Mouse (Mus musculus): ENCODE results near the gene Htra3.

GRCm38 (mm10) chr5:35609381-35609780 is 70.2 kb downstream of the Htra3 start:
- TF ChIP-seq CTCF (IDR thresholded peaks at IDR 0.05; ENCODE audit: control insufficient read depth, insufficient read depth, low read length), result no peak
- no peak for TF ChIP-seq POLR2A (IDR thresholded peaks at IDR 0.05; ENCODE audit: borderline replicate concordance, control insufficient read depth, low read depth, low read length)
